Mouse (Mus musculus): Measurements from ENCODE around the gene Tescl. TPM values are rescaled to one million over a fixed set of nuclear protein-coding genes. Genes with fewer than 3 reads are reported as not detected.

Gene Tescl
- total RNA-seq (2021): under 1 TPM; 0.36 to 0.37 TPM
- long read RNA-seq, experiment 1: 0 reads
- long read RNA-seq, experiment 2: 0 reads

DNA sequence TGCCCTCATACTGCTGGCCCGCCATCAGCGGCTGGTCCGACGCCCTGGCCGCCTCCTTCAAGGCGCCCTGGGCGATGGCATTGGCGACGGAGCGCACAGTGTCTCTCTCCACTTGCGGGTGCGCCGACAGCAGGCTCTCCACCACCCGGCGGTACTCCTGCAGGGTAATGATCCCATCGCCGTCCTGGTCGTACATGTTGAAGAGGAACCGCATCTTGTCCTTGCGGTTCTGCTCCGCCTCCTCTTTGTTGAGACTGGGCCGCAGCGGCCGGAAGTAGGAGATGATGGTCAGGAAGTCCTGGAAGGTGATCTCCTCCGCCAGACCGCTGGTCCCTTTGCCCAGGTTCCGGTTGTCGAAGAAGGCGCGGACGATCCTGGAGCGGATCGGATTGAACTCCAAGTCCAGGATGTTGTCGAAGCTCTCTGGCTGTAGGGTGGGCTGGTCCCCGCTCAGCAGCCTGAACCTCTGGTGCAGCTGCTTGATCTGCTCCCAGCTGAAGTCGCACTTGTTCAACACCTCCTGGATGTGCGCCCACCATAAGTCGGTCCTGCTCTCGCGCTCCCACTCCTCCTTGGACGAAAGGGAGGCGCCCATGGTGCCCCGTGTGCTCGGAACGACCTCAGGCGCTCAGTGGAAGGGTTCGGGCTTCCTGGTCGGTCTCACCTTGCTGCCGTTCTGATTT lies at the start of gene Tescl:
Gene Tescl (minus strand): TSS at position 633 of the 683 bp plus-strand sequence.
- DNase-seq (ENCODE audit: low spot score in 2 of 2): no peak

DNA sequence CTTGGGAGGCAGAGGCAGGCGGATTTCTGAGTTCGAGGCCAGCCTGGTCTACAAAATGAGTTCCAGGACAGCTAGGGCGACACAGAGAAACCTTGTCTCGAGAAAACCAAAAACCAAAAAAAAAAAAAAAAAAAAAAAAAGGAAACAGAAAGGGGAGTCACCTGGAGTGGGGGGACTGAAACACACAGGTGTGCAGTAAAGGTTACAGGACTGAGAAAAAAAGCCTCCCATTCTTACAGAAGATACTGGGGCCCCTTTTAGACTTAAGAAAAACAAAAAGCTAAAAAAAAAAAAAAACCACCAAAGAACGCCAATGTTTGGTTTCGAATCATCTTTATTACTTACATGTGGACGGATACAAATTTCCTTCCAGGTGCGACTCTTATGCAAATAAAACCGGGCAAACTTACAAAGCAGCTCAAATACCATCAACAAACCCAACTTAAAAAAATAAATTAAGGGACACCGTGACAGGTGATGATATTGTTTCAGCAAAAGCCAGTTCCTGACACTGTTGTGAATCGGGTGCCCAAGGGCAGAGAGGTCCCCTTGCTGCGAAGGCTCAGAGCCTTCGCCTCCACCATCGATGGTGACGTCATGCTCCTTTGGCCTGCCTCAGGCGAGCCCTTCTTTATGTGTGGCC lies 49.1 kb upstream of the Tescl start:
- no peak for DNase-seq (ENCODE audit: low spot score in 2 of 2)

DNA sequence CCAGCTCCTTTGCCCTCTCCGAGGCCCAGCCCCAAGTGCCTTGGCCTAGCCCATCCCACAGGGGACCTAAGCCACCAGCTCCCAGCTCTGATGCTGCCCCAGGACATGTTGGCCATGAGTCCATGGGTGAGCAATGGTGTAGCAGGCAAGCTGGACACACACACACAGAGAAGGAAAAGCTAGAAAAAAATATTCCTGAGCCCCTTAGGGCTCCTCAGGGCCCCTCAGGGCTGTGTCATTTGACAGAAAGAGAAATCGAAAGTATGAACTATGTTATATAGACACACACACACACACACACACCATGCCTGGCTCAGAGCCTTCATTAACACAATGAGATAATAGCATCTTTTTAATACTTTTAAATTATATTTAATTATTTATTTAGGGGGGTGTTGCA lies 46.6 kb upstream of the Tescl start:
- no peak for DNase-seq (ENCODE audit: low spot score in 2 of 2)

DNA sequence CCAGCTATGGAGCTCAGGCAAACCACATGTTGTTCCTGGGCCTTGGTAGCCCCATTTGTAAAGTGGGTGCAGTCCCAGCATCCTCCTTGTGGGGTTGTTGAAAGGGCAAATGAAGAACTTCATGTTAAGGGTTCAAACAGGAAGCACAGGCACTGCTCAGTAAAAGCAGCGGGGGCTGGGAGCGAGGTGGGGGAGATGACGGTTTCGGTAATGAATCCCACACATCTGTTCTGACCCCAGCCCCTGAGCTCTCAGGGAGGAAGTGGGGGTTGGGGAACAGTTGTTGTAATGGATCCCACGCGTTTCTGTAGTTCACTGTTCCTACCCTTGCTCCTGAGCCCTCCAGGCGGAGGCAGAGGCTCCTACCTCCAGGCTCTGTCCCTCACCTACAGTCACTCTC lies 46.2 kb upstream of the Tescl start:
- no peak for DNase-seq (ENCODE audit: low spot score in 2 of 2)

DNA sequence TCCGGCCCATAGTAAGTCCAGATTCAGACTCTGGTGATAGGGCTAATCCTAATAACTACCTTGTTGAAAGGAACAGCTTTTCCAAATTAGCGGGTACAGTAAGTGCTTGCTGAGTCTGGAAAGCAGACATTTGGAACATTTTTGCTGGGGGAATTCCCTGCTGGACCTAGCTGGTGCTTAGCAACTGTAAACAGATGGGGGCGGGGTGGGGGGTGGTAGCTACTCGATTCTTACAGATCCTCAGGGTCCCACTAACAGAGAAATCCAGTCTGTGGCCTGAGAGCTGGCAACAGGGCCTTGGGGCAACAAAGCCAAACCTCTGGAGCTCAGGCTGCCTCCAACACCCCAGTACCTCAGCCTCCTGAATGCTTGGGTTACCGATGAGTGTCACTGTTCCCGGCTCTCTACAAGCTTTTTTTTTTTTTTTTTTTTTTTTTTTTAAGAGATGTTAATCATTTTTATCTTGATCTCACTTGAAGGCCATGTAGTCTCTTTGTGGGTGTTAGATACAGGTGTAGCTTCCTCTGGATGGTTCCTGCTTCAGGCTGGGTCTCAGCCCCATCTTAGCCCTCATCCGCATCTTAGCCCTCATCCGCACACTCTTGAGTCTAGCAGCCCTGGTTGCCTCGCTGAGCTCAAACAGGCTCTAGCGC lies 44.4 kb upstream of the Tescl start:
- no peak for DNase-seq (ENCODE audit: low spot score in 2 of 2)

DNA sequence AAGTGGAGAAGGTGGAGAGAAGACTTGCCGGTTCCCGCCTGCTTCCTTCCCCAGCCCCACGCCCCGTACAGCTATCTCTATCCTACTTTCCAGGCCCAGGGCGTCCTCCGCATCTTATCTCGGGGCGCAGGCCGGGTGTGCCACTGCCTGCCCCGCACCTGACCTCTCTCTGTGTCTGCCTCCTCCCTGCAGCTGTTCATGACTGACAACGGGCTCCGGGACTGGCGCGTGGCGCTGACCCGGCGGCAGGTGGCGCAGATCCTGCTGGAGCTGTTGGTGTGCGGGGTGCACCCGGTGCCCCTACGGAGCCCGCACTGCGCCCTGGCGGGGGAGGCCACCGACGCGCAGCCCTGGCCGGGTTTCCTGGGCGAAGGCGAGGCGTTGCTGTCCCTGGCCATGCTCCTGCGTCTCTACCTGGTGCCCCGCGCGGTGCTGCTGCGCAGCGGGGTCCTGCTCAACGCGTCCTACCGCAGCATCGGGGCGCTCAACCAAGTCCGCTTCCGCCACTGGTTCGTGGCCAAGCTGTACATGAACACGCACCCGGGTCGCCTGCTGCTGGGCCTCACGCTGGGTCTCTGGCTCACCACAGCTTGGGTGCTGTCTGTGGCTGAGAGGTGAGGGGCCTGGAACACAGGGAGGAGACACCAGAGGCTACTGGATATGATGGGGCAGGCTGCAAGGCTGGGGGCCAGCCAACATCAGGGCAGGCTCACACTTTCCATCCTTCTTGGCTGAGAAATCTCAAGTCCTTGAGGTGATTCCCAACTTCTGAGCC lies 43.5 kb upstream of the Tescl start:
- no peak for DNase-seq (ENCODE audit: low spot score in 2 of 2)

DNA sequence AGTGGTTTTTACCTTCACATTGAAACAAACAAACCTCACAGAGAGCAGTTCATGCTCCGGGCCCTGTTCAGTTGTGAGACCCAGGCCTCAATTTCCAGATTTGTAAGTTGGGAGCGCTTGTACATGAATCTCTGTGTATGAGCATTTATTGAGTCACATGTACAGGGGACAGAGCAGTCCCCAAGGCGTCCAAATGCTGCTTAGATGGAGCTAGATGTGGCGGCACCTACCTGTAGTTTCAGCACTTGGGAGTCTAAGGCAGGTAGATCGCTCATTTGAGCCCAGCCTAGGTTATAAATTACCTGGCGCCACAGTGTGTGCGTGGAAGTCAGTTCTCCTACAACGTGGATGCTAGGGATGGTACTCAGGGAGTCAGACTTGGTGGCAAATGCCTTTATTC lies 42.7 kb upstream of the Tescl start:
- DNase-seq (ENCODE audit: low spot score in 2 of 2): no peak

DNA sequence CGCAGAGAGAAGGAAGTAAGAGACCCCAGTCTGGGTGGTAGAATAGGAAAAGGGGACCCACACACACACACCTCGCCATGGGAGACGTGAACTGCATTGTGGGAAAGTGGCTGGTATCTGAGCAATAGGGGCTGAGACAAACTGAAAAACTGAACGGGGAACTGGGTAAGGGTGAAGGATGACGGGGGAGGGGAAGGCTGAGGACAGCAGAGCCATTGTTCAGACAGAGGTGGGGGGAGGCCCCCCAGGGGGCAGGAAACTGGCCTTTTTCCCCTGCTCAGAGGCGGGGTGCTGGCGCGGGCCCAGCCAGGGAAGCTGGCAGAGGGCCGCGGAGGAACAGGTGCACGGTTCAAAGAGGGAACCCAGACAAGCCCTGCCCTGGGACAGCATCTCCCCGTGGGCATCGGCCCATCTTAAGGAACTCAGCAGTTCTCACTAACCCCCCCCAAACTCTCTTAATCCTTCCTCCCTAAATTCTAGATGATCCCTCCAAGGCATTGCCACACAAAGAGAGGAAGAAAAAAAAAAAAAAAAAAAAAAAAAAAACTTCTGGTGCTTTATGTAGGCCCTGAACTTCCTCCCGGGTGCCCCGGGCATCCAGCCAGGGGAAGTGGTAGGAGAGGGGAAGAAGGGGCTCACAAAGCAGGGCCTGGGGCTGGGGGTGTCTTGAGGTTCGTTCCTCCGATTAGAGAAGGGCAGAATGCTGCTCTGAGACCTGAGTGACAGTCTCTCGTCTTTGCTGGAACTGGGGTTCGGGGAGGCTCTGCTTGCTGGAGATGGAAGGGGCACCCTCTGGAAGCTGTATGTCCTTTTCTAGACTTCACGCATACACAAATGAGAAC lies 40.0 kb upstream of the Tescl start:
- DNase-seq (ENCODE audit: low spot score in 2 of 2): no peak

DNA sequence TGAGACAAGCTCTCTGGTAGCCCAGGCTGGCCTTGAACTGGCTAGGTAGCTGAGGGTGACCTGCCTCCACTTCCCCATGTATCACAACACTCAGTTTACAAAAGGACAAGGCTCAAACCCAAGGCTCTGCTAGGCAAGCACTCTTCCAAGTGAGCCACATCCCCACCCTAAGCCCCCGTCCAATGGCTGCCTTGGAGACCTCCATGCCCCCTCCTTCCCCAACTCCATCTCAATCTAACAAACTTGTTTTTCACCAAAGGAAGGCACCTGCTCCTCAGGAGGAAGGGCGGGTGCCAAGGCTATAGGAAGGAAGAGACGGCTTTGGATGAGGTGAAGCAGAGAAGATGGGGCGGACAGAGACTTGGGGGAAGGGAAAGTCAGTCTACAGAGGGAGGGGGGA lies 39.0 kb upstream of the Tescl start:
- DNase-seq (ENCODE audit: low spot score in 2 of 2): no peak

DNA sequence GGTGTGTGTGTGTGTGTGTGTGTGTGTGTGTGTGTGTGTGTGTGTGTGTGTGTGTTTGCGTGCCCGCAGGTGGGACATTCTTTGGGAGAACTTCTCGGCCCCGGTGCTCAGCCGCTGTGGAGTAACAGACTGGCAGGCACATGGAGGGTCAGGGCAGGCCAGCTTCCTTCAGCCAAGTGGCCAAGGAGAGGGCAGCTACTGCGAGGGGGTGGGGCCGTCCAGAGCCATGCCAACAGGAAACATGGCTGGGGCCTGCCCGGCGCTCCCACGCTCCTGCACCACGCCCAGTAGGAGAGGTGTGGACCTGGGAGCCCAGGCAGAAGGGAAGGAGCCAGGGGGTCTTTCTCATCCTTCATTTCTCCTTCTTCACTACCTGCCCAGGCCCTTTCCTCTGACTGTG lies 38.6 kb upstream of the Tescl start:
- DNase-seq (ENCODE audit: low spot score in 2 of 2): no peak

DNA sequence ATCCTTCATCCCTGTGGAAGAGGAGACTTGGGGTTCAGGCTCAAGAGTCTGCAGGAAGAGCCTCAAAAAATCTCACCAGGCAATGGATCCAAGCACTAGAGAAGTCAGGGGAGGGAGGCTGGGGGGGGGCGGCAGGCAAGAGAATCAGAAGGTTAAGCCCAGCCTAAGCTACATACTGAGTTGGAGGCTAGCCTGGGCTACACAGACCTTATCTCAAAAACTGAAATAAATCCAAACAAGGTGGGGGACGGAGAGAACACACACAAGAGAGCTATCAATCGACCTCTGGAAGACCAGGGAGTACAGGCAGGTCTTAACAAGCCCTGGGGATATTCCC lies 38.0 kb upstream of the Tescl start:
- no peak for DNase-seq (ENCODE audit: low spot score in 2 of 2)

DNA sequence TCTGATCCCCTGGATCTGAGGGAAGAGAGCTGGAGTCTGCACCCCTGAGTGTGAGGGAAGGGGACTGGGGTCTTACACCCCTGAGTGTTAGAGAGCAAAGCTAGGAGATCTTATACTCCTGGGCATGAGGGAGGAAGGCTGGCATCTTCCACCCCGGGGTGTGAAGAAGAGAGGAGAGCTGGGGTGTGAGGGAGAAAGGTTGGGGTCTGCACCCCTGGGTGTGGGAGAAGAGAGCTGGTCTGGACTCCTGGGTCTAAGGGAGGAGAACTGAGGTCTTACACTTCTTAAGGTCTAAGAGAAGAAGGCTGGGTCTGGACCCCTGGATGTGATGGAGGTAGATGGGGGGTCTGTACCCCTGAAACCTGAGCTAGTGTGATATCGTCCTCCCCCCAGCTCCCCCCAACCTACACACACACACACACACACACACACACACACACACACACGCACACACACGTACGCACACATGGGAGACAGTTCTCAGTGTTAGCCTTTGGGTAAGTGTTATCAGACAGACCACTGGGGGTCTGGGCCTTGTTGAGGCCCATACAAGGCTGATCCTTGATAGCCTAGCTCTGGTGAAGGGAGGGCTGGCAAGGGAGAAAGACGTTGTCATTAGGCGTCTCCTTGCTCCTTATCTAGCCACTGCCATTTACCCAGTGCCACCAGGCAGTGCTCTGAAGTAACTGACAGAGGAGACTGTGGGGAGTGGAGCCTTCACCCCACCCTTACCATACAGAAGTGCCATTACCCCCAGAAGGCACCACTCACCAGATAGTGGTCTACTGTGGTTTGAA lies 37.5 kb upstream of the Tescl start:
- DNase-seq (ENCODE audit: low spot score in 2 of 2): no peak

DNA sequence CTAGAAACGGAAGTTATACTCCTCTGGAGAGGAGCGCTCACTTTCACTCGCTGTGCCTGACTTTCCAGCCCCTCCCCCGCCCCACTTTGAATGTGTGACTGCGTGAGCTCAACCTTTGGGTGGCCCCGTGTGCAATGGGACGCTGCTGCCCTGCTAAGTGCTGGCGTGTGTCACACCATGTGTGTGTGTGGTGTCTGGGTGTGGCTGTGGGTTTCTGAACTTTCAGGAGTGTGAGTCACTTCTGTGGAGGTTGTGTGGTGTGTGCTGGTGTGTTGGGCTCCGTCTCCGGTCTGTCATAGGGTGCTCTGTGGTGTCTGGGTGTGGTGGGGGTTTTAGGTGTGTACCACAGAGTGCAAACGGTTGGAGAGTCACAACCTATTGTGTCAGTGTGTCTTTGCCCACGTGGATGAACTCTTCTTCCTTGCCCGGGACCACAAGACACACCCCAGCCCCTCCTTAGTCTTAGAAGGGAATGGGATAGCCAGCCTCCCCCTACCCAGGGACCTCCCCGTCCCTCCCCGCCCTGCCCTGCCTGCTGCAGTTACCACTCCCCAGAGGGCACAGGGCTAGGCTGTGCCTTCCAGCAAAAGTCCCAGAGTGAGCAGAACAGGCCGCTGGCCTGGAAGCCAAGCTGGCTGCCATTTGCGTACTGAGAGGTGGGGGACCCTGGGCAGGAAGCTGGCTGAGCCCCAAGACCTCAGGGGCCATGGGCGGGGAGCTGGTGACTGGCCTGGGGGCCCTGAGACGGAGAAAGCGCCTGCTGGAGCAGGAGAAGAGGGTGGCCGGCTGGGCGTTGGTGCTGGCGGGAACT lies 36.2 kb upstream of the Tescl start, which contains the start of gene Kcnn4:
Gene Kcnn4 (plus strand): TSS at position 533 of the 811 bp plus-strand sequence.
- no peak for DNase-seq (ENCODE audit: low spot score in 2 of 2)

DNA sequence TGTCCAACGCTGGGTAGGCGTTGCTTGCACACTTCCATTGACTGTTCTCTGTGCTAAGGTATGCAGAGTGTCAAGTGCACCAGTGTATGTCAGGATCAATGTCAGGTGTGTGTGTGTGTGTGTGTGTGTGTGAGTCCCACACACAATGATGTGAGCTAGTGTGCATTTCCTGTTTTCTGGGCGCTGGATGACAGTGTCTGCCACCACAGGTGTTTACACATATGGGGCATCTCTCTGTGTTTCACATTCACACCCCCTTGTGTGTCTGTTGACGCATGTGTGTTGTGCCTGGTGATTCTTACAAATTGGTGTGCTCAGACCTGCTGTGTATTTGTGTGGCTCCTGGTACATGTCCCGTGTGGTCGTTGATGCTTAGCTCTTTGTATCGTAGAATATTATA lies 35.2 kb upstream of the Tescl start:
- DNase-seq (ENCODE audit: low spot score in 2 of 2): no peak

DNA sequence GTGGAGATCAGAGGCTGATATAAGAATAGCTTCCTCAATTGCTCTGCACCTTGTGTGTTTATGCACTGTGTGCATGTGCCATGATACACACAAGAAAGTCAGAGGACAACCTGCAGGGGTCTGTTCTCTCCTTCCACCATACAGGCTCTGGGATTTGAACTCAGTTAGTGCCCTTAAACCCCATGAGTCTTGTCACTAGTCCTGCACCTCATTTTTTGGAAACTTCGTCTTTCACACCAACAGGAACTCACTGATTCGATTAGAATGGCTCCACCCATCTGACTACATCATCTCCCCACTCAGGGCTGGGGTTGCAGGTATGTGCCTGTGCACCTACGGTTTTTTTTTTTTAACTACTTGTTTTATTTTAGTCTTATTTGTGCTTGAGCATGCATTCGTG lies 34.5 kb upstream of the Tescl start:
- no peak for DNase-seq (ENCODE audit: low spot score in 2 of 2)

DNA sequence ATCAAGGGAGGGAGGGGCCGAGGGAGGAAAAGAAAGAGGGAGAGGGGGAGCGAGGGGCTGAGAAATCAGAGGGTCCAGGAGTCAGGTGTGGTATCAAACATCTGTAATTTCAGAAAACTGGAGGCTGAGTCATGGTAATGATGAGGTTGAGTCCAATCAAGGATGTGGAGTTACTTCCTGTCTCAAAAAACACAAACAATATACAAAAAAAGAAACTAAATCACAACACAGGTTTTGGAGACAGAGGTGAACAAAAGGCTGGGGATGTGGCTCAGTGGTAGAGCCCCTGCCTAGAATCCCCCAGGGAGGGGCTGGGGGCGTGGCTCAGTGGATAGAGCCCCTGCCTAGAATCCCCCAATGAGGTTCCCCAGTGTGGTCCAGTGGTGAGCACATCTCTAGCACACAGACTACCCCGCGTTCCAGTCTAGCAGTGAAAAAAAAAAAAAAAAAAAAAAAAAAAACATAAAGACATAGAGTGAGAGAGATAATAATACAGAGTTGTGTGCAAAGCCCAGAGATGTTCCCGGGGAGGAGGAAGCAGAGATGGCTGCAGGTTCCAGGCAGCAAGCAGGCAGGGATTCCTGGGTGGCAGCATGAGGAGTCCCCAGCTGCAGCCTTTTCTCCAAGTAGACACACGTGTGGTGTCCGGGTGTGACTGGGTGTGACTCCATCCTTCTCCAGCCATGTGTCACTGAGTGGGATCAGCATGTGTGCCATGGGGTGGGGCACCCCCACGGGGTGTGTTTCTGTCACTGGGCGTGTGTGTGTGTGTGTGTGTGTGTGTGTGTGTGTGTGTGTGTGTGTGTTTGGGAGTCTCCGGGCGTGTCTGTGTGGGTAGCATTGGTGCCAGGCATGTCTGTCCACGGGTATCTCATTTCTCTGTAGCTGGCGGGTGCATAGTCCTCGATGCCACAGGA lies 33.2 kb upstream of the Tescl start:
- no peak for DNase-seq (ENCODE audit: low spot score in 2 of 2)

DNA sequence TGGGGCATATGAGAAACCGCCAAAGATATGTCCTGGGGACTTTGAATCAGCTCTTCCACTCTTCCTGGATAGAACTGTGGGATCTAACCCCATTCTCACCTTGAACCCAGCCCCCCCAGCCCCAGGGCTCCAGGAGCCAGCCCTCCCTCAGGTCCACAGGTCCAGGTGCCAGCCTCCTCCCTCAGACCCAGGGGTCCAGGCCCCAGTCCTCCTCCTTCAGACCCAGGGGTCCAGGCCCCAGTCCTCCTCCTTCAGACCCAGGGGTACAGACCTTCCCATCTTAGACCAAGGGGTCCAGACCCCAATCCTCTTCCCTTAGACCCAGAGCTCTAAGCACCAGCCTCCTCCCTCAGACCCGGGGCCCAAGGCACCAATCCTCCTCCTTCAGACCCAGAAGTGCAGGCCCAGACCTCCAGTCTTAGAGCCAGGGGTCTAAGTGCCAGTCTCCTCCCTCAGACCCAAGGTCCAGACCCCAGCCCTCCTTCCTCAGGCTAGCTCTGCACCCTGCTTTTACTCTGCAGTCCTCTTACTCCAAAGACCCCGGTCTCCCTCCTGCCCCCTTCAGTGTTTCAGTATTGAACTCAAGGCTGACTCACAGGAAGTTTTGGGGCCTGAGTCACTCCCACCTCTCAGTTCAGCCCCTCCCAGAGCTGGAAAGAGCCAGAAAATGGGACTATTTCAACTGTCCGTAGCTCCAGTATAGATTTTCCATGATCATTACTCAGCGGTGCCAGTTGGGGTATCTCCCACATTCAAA lies 31.7 kb upstream of the Tescl start:
- DNase-seq (ENCODE audit: low spot score in 2 of 2): no peak

Measured in adrenal gland, postnatal 4 days (tissue).